Mouse (Mus musculus) ES-Bruce4 (cell line): ENCODE measurements at regions not wholly inside any gene's neighbourhood (a gene's known extent, or its start where the extent isn't known, plus 50 kb on each side); places are given as distances from the start of the nearest gene placed in this dataset.
A peak's percentile ranks its signal among the peaks of the same experiment; 100 is the strongest.

Experiments
- H3K27ac ChIP-seq: 2 replicates; pipeline ENCODE4 v1.5.1; 2012; ENCODE audit warnings: low read length, inconsistent platforms; ENCODE audit not compliant: insufficient read depth
- H3K27me3 ChIP-seq: 2 replicates; pipeline ENCODE4 v1.6.1; 2012; ENCODE audit warnings: mild to moderate bottlenecking, low read length, inconsistent platforms; ENCODE audit not compliant: control insufficient read depth, poor library complexity, insufficient read depth, severe bottlenecking
- H3K36me3 ChIP-seq: 2 replicates; pipeline ENCODE4 v1.6.1; 2012; ENCODE audit warnings: inconsistent platforms, mild to moderate bottlenecking, low read length, moderate library complexity; ENCODE audit not compliant: control insufficient read depth, poor library complexity, insufficient read depth, severe bottlenecking
- H3K4me1 ChIP-seq: one replicate; pipeline ENCODE4 v1.8.1; 2011; ENCODE audit warnings: low read length; ENCODE audit not compliant: control insufficient read depth, insufficient read depth
- H3K4me3 ChIP-seq: 2 replicates; pipeline ENCODE4 v1.5.1; 2011; ENCODE audit warnings: low read depth, mild to moderate bottlenecking, low read length
- H3K9ac ChIP-seq: 2 replicates; pipeline ENCODE4 v1.6.1; 2012; ENCODE audit warnings: low read depth, mild to moderate bottlenecking, inconsistent platforms; ENCODE audit not compliant: poor library complexity, severe bottlenecking
- H3K9me3 ChIP-seq: replicated peaks from 2 replicates; pipeline ENCODE4 v1.6.1; 2012; ENCODE audit warnings: mild to moderate bottlenecking, low read length, inconsistent platforms; ENCODE audit not compliant: control insufficient read depth, poor library complexity, insufficient read depth, severe bottlenecking
- CTCF ChIP-seq: IDR thresholded peaks from one replicate; pipeline ENCODE4 v1.8.1; 2011; ENCODE audit warnings: low read depth, low read length
- EP300 ChIP-seq: IDR thresholded peaks from 2 replicates; pipeline ENCODE4 v1.6.1; 2011; ENCODE audit warnings: low read depth, low read length; ENCODE audit not compliant: insufficient read depth
- POLR2A ChIP-seq: IDR thresholded peaks from one replicate; pipeline ENCODE4 v1.8.1; 2011; ENCODE audit warnings: low read length; ENCODE audit not compliant: insufficient read depth

DNA sequence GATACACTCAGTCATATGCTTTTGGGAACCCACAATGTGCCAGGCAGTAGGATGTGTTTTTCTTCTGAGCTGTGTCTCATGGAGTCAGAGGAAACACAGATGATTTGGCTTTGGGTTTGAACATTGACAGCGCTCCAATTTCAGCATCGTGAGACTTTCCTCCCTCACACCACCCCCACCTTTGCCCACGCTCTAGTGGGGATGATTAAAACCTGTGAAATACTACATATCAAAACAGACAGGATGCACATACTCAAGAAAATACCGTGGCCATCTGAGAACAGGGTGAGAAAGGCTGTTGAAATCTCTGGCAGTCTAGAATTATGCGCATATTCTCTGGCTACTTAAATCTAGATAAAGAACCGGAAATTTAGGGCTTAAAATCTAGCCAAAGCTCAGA lies 124.5 kb downstream of the Far1 start:
- no peak overlapping the region for H3K4me3 ChIP-seq
- no peaks in the 10 kb centered on the region for H3K4me1 ChIP-seq
- no peaks in the 10 kb centered on the region for H3K36me3 ChIP-seq
- no peaks in the 10 kb centered on the region for H3K9me3 ChIP-seq
- TF ChIP-seq CTCF (no peak), POLR2A (no peak), EP300 (no peak)
- no peaks in the 10 kb centered on the region for H3K27me3 ChIP-seq
- H3K27ac ChIP-seq: no peak overlapping the region
- no peak overlapping the region for H3K9ac ChIP-seq

DNA sequence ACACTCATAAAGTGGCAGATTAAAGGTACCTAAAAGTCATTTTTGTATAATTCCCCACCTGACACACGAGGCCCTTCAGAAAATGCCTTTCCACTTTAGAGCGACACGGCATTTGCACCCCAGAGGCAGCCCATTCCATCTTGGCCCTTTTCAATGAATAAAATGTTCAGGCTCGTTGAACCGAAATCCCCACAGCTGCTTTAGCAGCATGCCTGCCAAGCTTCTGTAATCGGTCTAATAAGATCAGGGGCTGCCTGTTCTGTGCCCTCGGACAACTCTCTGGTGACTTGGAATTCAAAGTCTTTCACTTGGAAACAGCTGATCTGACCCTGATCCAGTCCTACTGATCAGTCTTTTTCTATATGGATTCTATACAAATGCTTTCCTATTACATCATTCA lies 123.3 kb upstream of the Spon1 start:
- Histone ChIP-seq H3K4me1 (no peaks in the 10 kb centered on the region), H3K27me3 (no peaks in the 10 kb centered on the region), H3K36me3 (no peaks in the 10 kb centered on the region), H3K4me3 (no peak overlapping the region), H3K9me3 (no peaks in the 10 kb centered on the region), H3K27ac (no peak overlapping the region), H3K9ac (no peak overlapping the region)
- TF ChIP-seq CTCF: no peak
- TF ChIP-seq POLR2A: no peak
- no peak for TF ChIP-seq EP300

DNA sequence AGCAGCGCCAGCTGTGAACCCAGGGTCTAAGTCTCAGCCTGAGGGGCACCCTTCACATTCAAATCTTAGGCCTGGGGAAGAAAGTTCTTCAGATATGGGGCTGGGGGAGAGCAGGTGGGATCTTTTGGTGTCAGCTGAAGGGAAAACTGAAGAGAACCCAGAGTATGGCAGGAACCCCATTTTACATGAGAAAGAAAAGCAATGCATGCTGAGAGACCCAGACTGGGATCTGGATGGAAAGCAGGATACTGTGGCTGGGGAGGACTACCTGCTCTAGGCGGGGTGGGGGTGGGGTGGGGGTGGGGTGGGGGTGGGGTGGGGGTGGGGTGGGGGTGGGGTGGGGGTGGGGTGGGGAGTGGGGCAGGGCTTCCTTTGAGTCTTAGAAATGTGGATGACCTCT lies 115.2 kb upstream of the Spon1 start:
- H3K27ac ChIP-seq: no peak overlapping the region
- TF ChIP-seq POLR2A (no peak), CTCF (no peak), EP300 (no peak)

DNA sequence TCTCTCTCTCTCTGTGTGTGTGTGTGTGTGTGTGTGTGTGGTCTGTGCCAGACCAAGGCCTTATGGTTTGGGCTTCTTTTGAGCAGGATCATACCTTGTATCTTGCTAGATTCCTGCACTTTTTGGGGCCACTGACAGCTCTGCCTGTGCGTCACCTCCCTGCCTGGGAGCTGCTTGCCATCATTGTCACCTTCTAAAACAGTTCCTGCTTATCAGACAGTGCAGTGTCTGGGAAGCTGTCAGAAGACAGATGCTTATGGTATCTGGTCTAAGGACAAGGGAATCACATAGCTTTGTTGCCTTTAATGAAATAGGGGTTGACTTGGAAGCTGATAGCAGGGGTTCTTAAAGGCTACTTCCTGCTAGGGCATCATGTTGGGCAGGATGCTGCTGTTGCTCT lies 114.1 kb upstream of the Spon1 start:
- Histone ChIP-seq H3K4me3 (no peak overlapping the region), H3K4me1 (peaks cover 8% of the 10 kb centered on the region), H3K27me3 (no peaks in the 10 kb centered on the region), H3K9me3 (no peaks in the 10 kb centered on the region), H3K9ac (no peak overlapping the region), H3K27ac (no peak overlapping the region), H3K36me3 (no peaks in the 10 kb centered on the region)
- TF ChIP-seq POLR2A (no peak), EP300 (no peak), CTCF (no peak)

More for the DNA sequence above, 115.2 kb upstream of the Spon1 start:
- no peaks in the 10 kb centered on the region for H3K27me3 ChIP-seq
- no peak overlapping the region for H3K9ac ChIP-seq
- no peaks in the 10 kb centered on the region for H3K36me3 ChIP-seq
- H3K4me3 ChIP-seq: no peak overlapping the region
- no peaks in the 10 kb centered on the region for H3K9me3 ChIP-seq
- peaks cover 8% of the 10 kb centered on the region for H3K4me1 ChIP-seq

DNA sequence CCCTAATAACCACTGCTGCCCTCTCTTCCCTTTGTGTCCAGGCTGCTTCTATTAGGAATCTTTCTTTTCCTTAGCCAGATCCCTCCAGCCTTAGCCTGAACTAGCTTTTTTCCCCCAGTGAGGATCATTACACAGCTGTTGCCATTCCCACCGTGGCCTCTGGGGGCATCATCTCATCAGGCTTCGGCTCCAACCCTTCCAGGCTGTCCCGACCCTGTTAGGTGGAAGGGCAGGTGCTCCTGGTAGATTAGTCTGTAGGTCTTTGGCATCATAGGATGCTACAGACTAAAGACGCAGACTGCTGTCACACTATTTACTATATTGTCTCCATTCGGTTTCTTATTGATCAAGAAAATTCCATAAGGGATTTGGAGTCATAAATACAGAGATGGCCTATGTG lies 112.7 kb upstream of the Spon1 start:
- Histone ChIP-seq H3K9me3 (no peaks in the 10 kb centered on the region), H3K4me3 (no peak overlapping the region), H3K27ac (no peak overlapping the region), H3K4me1 (peaks cover 8% of the 10 kb centered on the region), H3K36me3 (no peaks in the 10 kb centered on the region), H3K9ac (no peak overlapping the region), H3K27me3 (no peaks in the 10 kb centered on the region)
- no peak for TF ChIP-seq EP300
- peak; percentile 70 for TF ChIP-seq CTCF
- TF ChIP-seq POLR2A: no peak

DNA sequence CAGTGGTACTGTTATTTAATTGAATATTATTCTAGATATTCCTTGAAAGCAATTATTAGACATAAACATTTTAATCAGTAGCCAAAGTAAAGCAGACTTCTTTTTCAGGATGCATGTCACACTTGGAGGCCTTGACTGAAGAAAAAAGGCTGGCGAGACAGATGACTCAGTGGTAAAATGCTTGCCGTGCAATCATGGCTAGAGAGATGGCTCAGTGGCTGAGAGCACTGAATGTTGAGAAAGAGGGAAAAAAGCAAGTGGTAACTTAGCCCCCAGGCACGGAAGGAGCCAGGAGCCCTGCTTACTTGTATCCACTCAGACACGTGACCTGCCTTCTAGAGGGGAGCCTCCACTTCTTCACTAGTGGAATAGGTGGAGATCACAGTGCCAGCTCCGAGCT lies 110.5 kb upstream of the Spon1 start:
- no peak overlapping the region for H3K27ac ChIP-seq
- H3K4me1 ChIP-seq: peaks cover 6% of the 10 kb centered on the region
- H3K4me3 ChIP-seq: no peak overlapping the region
- no peak overlapping the region for H3K9ac ChIP-seq
- no peaks in the 10 kb centered on the region for H3K36me3 ChIP-seq
- no peaks in the 10 kb centered on the region for H3K27me3 ChIP-seq
- TF ChIP-seq CTCF (no peak), EP300 (no peak), POLR2A (no peak)
- no peaks in the 10 kb centered on the region for H3K9me3 ChIP-seq
